Mouse (Mus musculus) E14TG2a.4 (cell line): ENCODE results near the gene Cntfr.
A peak's percentile ranks its signal among the peaks of the same experiment; 100 is the strongest.

Source experiments
- H3K27me3 ChIP-seq: 2 replicates; pipeline ENCODE4 v1.6.1; 2014; ENCODE audit warnings: low read length, control low read depth; ENCODE audit not compliant: insufficient read depth
- H3K36me3 ChIP-seq: 2 replicates; pipeline ENCODE4 v1.6.1; 2014; ENCODE audit warnings: low read length, control low read depth; ENCODE audit not compliant: insufficient read depth
- H3K4me1 ChIP-seq: replicated peaks from 2 replicates; pipeline ENCODE4 v1.6.1; 2014; ENCODE audit warnings: low read depth, low read length, control low read depth
- H3K4me3 ChIP-seq: replicated peaks from 2 replicates; pipeline ENCODE4 v1.5.1; 2014; ENCODE audit warnings: mild to moderate bottlenecking, low read length
- H3K9me3 ChIP-seq: 2 replicates; pipeline ENCODE4 v1.6.1; 2014; ENCODE audit warnings: low read length, control low read depth
- CTCF ChIP-seq: conservative IDR thresholded peaks from 2 replicates; pipeline ENCODE4 v1.5.1; 2014; ENCODE audit warnings: low read length
- NANOG ChIP-seq: IDR thresholded peaks from 2 replicates; pipeline ENCODE4 v1.6.1; 2014; ENCODE audit warnings: borderline replicate concordance, low read length, mixed read lengths
- POU5F1 ChIP-seq: IDR thresholded peaks from 2 replicates; pipeline ENCODE4 v1.6.1; 2014; ENCODE audit warnings: low read length, borderline replicate concordance

The Cntfr gene

GRCm38 (mm10) chr4:41681947-41682346 is 14.9 kb downstream of the Cntfr start:
- Histone ChIP-seq H3K27me3 (peaks cover 71% of the 10 kb centered on the region), H3K4me3 (no peak overlapping the region), H3K9me3 (no peaks in the 10 kb centered on the region), H3K4me1 (peaks cover 43% of the 10 kb centered on the region), H3K36me3 (no peaks in the 10 kb centered on the region)
- TF ChIP-seq CTCF (no peak), NANOG (no peak), POU5F1 (no peak)

- Histone ChIP-seq H3K27me3 (peaks cover 74% of the 10 kb centered on the region), H3K4me1 (peaks cover 50% of the 10 kb centered on the region), H3K9me3 (no peaks in the 10 kb centered on the region), H3K36me3 (no peaks in the 10 kb centered on the region), H3K4me3 (no peak overlapping the region)
- TF ChIP-seq CTCF (no peak), POU5F1 (no peak), NANOG (no peak)
These were observed 15.7 kb downstream of the Cntfr start for GRCm38 (mm10) chr4:41681176-41681575.

DNA sequence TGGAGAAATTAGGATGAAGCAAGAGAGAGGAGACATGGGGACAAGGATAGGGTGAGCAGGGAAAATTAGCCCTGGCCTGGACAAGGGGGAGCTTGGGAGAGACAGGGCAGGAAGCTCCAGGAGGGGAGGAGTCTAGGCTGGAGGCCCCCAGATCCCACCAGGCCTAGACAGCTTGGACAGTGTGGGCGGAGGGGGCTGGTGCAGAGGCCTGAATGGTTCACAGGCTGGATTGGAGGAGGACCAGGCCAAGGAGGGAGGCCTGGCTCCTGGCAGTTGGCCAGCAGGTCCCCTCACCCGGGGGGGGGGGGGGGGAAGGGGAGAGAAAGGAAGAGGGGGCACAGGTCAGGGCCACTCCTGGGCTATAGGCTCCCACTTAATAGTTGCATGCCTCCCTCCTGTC is 17.6 kb downstream of the Cntfr start:
- no peak overlapping the region for H3K4me3 ChIP-seq
- TF ChIP-seq NANOG = no peak
- TF ChIP-seq POU5F1 = no peak
- no peak for TF ChIP-seq CTCF
- H3K4me1 ChIP-seq = peaks cover 54% of the 10 kb centered on the region
- peaks cover 82% of the 10 kb centered on the region for H3K27me3 ChIP-seq
- H3K9me3 ChIP-seq = no peaks in the 10 kb centered on the region
- H3K36me3 ChIP-seq = no peaks in the 10 kb centered on the region

DNA sequence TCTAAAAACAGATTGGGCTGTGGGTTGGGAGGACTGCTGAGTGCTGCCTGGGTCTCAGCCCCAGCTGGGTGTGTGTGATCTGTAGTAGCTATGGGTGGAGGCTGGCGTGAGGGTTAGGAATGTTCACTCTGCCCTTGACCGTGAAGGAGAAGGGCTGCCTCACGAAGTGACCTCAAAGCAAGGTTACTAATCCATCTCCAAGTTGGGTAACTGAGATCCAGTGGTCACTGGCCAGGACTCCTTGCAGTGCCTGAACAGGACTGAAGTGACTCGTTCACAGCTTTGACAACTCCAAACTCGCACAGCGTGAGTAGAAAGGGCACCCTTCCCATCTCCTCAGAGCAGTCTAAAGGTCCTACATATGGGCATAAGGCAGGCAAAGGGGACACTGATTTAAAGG is 18.0 kb downstream of the Cntfr start:
- peaks cover 80% of the 10 kb centered on the region for H3K27me3 ChIP-seq
- TF ChIP-seq CTCF (no peak), POU5F1 (no peak), NANOG (no peak)
- H3K4me3 ChIP-seq = no peak overlapping the region
- no peaks in the 10 kb centered on the region for H3K9me3 ChIP-seq
- H3K36me3 ChIP-seq = no peaks in the 10 kb centered on the region
- H3K4me1 ChIP-seq = peaks cover 52% of the 10 kb centered on the region

DNA sequence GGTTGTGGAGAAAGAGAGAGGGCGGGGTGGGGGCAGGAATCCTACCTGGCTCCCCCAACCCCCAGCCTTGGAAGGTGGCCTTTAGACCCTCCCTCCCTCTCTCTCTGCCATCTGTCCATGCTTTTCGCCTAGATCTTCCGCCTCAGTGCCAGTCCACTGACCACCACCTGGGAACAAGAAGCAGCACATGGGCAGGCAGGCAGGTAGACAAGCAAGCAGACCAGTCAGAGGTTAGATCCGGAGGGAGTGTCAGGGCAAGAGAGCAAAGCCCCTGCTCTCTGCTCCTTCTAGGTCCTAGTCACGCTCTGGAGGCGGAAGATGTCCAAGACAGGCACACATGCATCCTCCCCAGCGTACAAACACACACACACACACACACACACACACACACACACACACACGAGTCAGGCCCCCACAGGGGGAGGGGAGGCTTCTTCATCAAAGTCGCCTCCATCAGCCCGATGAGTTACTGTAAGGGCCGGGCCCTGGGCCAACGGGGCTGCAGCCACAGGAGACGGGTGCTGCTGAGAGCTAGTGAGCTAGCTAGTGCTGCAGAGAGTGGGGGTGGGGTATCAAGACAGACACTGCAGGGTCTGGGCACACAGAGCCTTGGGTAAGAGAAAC is 19.8 kb downstream of the Cntfr start:
- Histone ChIP-seq H3K27me3 (peaks cover 74% of the 10 kb centered on the region), H3K9me3 (no peaks in the 10 kb centered on the region), H3K4me1 (peaks cover 55% of the 10 kb centered on the region), H3K4me3 (peak overlapping the region; percentile 24; the same call in 1 of the 2 replicates), H3K36me3 (no peaks in the 10 kb centered on the region)
- TF ChIP-seq CTCF (no peak), POU5F1 (no peak), NANOG (no peak)

- TF ChIP-seq CTCF = no peak
- no peak for TF ChIP-seq NANOG
- no peak for TF ChIP-seq POU5F1
- H3K36me3 ChIP-seq = no peaks in the 10 kb centered on the region
- H3K4me3 ChIP-seq = peak overlapping the region; percentile 24
- H3K9me3 ChIP-seq = no peaks in the 10 kb centered on the region
- peaks cover 74% of the 10 kb centered on the region for H3K27me3 ChIP-seq
- peaks cover 61% of the 10 kb centered on the region for H3K4me1 ChIP-seq
These were observed 20.5 kb downstream of the Cntfr start for GRCm38 (mm10) chr4:41676248-41677005.

- H3K36me3 ChIP-seq = no peaks in the 10 kb centered on the region
- no peak overlapping the region for H3K4me3 ChIP-seq
- H3K4me1 ChIP-seq = peaks cover 64% of the 10 kb centered on the region
- H3K9me3 ChIP-seq = no peaks in the 10 kb centered on the region
- H3K27me3 ChIP-seq = peaks cover 56% of the 10 kb centered on the region
- TF ChIP-seq CTCF = no peak
- TF ChIP-seq NANOG = no peak
- no peak for TF ChIP-seq POU5F1
These were observed 23.7 kb downstream of the Cntfr start for GRCm38 (mm10) chr4:41673186-41673585.

GRCm38 (mm10) chr4:41672522-41672963 is 24.3 kb downstream of the Cntfr start:
- peaks cover 61% of the 10 kb centered on the region for H3K4me1 ChIP-seq
- H3K36me3 ChIP-seq = no peaks in the 10 kb centered on the region
- 0 out of 2 replicates have a peak overlapping the region, but pooled peaks have one; percentile 10 for H3K4me3 ChIP-seq
- no peak for TF ChIP-seq NANOG
- TF ChIP-seq CTCF = no peak
- no peak for TF ChIP-seq POU5F1
- H3K27me3 ChIP-seq = peaks cover 49% of the 10 kb centered on the region
- H3K9me3 ChIP-seq = no peaks in the 10 kb centered on the region
